Mouse (Mus musculus): ENCODE results near the gene Klc4. TPM values are rescaled to one million over a fixed set of nuclear protein-coding genes. Genes with fewer than 3 reads are reported as not detected.

Gene Klc4
- polyA plus RNA-seq, 1 experiment from 2014 or later = 93.7 TPM

DNA sequence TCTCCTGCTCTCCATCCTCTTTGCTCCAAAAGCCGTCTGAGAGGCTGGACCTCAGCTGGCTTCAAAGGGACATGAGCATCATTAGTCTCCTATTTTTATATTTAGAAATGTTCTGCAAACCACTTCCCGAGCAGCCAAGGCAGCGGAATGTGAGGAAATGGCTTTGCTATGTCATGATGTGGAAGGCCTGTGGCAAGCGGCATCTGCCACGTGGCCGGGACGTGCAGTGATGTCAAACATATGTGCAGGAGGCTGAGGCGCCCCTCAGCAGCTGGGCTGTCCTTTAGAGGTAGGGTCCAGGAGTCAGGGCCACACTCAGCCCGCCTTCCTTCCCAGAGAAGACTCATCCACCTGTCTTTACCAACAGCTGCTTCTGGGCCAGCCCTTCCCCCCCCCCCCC lies 43.6 kb downstream of the Klc4 start:
- no peaks in the 10 kb centered on the region for H3K27me3 ChIP-seq (replicated peaks; ENCODE audit: control insufficient read depth, insufficient read depth, low read length)
- H3K4me1 ChIP-seq (ENCODE audit: control insufficient read depth, insufficient read depth, low read length) = peaks cover 11% of the 10 kb centered on the region; the same call in 1 of the 2 replicates
- H3K4me3 ChIP-seq (ENCODE audit: low read length) = no peak overlapping the region
- WGBS = 63% methylated on average over 9 of the region's 9 CpGs
- ATAC-seq = peak; percentile 23; the same call in 1 of the 2 replicates
- H3K9me3 ChIP-seq (ENCODE audit: control insufficient read depth, low read length) = no peaks in the 10 kb centered on the region
- no peaks in the 10 kb centered on the region for H3K36me3 ChIP-seq (ENCODE audit: control insufficient read depth, insufficient read depth, low read length)
- no peak overlapping the region for H3K9ac ChIP-seq (ENCODE audit: low read depth, low read length)
- H3K4me2 ChIP-seq (ENCODE audit: low read depth, low read length) = no peak overlapping the region
- no peak overlapping the region; the same call in 1 of the 2 replicates for H3K27ac ChIP-seq (ENCODE audit: low read length)

DNA sequence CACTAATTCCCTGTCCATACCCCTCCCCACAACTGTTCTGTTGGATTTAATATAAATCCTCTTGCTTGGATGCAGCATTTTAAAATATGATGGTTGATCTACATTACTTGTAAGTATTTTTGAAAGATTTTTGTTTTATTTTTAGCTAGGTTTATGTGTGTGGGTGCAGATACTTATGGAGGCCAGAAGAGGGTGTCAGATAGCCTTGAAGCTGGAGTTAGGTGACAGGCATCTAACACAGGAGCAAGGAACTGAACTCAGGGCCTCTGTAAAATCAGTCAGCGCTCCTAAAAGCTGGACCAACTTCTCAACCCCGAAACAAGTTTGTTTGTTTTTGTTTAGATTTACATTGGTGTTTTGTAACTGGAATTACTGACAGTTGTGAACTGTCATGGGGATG lies 45.3 kb downstream of the Klc4 start:
- WGBS = 90% methylated on average over 2 of the region's 2 CpGs
- Histone ChIP-seq H3K36me3 (ENCODE audit: control insufficient read depth, insufficient read depth, low read length) (no peaks in the 10 kb centered on the region), H3K27ac (ENCODE audit: low read length) (no peak overlapping the region), H3K4me2 (ENCODE audit: low read depth, low read length) (no peak overlapping the region), H3K4me3 (ENCODE audit: low read length) (no peak overlapping the region), H3K27me3 (replicated peaks; ENCODE audit: control insufficient read depth, insufficient read depth, low read length) (no peaks in the 10 kb centered on the region), H3K9ac (ENCODE audit: low read depth, low read length) (no peak overlapping the region), H3K9me3 (ENCODE audit: control insufficient read depth, low read length) (no peaks in the 10 kb centered on the region), H3K4me1 (ENCODE audit: control insufficient read depth, insufficient read depth, low read length) (peaks cover 11% of the 10 kb centered on the region; the same call in 1 of the 2 replicates)
- ATAC-seq = no peak

GRCm38 (mm10) chr17:46598963-46599362 lies 46.9 kb downstream of the Klc4 start:
- Histone ChIP-seq H3K4me2 (ENCODE audit: low read depth, low read length) (no peak overlapping the region), H3K27me3 (replicated peaks; ENCODE audit: control insufficient read depth, insufficient read depth, low read length) (no peaks in the 10 kb centered on the region), H3K9ac (ENCODE audit: low read depth, low read length) (no peak overlapping the region), H3K4me3 (ENCODE audit: low read length) (no peak overlapping the region), H3K27ac (ENCODE audit: low read length) (no peak overlapping the region), H3K9me3 (ENCODE audit: control insufficient read depth, low read length) (no peaks in the 10 kb centered on the region), H3K36me3 (ENCODE audit: control insufficient read depth, insufficient read depth, low read length) (no peaks in the 10 kb centered on the region), H3K4me1 (ENCODE audit: control insufficient read depth, insufficient read depth, low read length) (peaks cover 14% of the 10 kb centered on the region)
- 85% methylated on average over 4 of the region's 4 CpGs for WGBS
- ATAC-seq = no peak

DNA sequence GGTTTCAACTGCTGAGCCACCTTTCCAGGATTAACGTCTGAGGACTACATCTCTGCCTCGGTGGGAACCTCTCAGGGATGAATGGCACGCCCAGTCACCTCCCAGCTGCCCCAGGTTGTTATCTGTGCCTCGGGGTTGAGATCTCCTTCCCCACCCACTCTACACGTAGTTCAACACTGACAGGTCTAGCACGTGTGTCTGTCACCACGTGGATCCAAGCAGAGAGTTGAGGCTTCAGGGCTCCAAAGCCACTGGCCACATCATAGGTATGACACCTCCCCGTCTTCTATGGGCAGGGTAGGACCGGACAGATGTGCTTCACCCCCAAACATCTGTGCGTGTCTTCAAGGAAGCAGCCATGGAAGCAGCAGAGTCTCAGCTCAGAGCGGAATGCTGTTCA lies 47.9 kb downstream of the Klc4 start:
- no peak overlapping the region for H3K4me2 ChIP-seq (ENCODE audit: low read depth, low read length)
- no peak for ATAC-seq
- WGBS = 78% methylated on average over 11 of the region's 11 CpGs
- H3K36me3 ChIP-seq (ENCODE audit: control insufficient read depth, insufficient read depth, low read length) = no peaks in the 10 kb centered on the region
- no peak overlapping the region for H3K9ac ChIP-seq (ENCODE audit: low read depth, low read length)
- no peaks in the 10 kb centered on the region for H3K9me3 ChIP-seq (ENCODE audit: control insufficient read depth, low read length)
- H3K4me3 ChIP-seq (ENCODE audit: low read length) = no peak overlapping the region
- no peak overlapping the region for H3K27ac ChIP-seq (ENCODE audit: low read length)
- H3K4me1 ChIP-seq (ENCODE audit: control insufficient read depth, insufficient read depth, low read length) = peaks cover 17% of the 10 kb centered on the region
- no peaks in the 10 kb centered on the region for H3K27me3 ChIP-seq (replicated peaks; ENCODE audit: control insufficient read depth, insufficient read depth, low read length)

- H3K4me1 ChIP-seq (ENCODE audit: control insufficient read depth, insufficient read depth, low read length) = peaks cover 19% of the 10 kb centered on the region; the same call in 1 of the 2 replicates
- H3K4me2 ChIP-seq (ENCODE audit: low read depth, low read length) = no peak overlapping the region
- no peak for ATAC-seq
- 81% methylated on average over 6 of the region's 6 CpGs for WGBS
- H3K4me3 ChIP-seq (ENCODE audit: low read length) = no peak overlapping the region
- H3K9me3 ChIP-seq (ENCODE audit: control insufficient read depth, low read length) = no peaks in the 10 kb centered on the region
- H3K27ac ChIP-seq (ENCODE audit: low read length) = 0 out of 2 replicates have a peak overlapping the region, but pooled peaks have one; percentile 65
- 0 out of 2 replicates have a peak overlapping the region, but pooled peaks have one; percentile 10 for H3K9ac ChIP-seq (ENCODE audit: low read depth, low read length)
- no peaks in the 10 kb centered on the region for H3K27me3 ChIP-seq (replicated peaks; ENCODE audit: control insufficient read depth, insufficient read depth, low read length)
- H3K36me3 ChIP-seq (ENCODE audit: control insufficient read depth, insufficient read depth, low read length) = peaks cover 3% of the 10 kb centered on the region; the same call in 1 of the 2 replicates
These were observed 50.5 kb downstream of the Klc4 start for GRCm38 (mm10) chr17:46595336-46595735.

DNA sequence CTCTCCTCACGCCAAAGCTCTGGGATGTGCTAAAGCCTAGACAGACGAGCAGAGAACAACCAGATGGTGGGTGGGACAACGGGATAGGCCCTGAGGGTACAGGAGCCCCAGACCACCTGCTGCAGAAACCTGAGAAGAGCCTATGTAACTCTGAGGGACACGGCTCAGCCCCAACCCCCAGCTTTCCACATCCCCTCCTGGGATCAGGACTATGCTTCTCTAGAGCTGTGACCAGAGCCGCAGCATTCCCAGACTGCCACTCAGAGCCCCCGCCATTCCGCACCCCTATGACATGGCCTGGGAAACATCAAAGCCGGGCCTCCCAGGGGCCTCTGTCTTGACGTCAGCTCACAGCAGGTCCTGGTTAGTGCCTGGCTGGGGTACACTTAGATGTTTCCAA lies 51.2 kb downstream of the Klc4 start:
- ATAC-seq = peak; percentile 53
- Histone ChIP-seq H3K4me3 (ENCODE audit: low read length) (no peak overlapping the region), H3K27ac (ENCODE audit: low read length) (peak overlapping the region; percentile 65), H3K4me1 (ENCODE audit: control insufficient read depth, insufficient read depth, low read length) (peaks cover 20% of the 10 kb centered on the region; the same call in 1 of the 2 replicates), H3K9ac (ENCODE audit: low read depth, low read length) (peak overlapping the region; percentile 10; the same call in 1 of the 2 replicates), H3K36me3 (ENCODE audit: control insufficient read depth, insufficient read depth, low read length) (peaks cover 8% of the 10 kb centered on the region), H3K4me2 (ENCODE audit: low read depth, low read length) (no peak overlapping the region), H3K27me3 (replicated peaks; ENCODE audit: control insufficient read depth, insufficient read depth, low read length) (no peaks in the 10 kb centered on the region), H3K9me3 (ENCODE audit: control insufficient read depth, low read length) (no peaks in the 10 kb centered on the region)
- WGBS = 39% methylated on average over 9 of the region's 9 CpGs

DNA sequence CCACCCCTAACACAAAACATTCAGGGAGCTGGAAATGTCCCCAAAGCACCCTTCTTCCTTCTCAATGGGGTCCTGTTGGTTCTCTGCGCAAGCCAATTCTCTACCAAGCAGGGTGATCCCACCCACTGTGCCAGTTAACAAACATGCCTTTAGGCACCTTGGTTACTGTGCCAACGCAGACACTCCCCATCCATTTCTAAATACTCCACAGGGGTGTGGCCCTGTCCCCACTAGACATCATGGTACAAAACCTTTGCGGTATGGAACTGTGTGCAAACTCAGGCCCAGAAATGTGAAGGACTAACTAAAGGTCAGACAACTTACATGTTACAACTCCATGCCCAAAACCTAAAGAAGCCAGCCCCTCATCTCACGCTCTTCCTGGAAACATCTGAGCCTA lies 52.7 kb downstream of the Klc4 start:
- H3K27ac ChIP-seq (ENCODE audit: low read length) = no peak overlapping the region
- 86% methylated on average over 4 of the region's 4 CpGs for WGBS
- no peak overlapping the region for H3K9ac ChIP-seq (ENCODE audit: low read depth, low read length)
- H3K9me3 ChIP-seq (ENCODE audit: control insufficient read depth, low read length) = no peaks in the 10 kb centered on the region
- no peak overlapping the region for H3K4me2 ChIP-seq (ENCODE audit: low read depth, low read length)
- no peak overlapping the region for H3K4me3 ChIP-seq (ENCODE audit: low read length)
- H3K36me3 ChIP-seq (ENCODE audit: control insufficient read depth, insufficient read depth, low read length) = peaks cover 11% of the 10 kb centered on the region
- no peak for ATAC-seq
- no peaks in the 10 kb centered on the region for H3K27me3 ChIP-seq (replicated peaks; ENCODE audit: control insufficient read depth, insufficient read depth, low read length)
- peaks cover 20% of the 10 kb centered on the region; the same call in 1 of the 2 replicates for H3K4me1 ChIP-seq (ENCODE audit: control insufficient read depth, insufficient read depth, low read length)

DNA sequence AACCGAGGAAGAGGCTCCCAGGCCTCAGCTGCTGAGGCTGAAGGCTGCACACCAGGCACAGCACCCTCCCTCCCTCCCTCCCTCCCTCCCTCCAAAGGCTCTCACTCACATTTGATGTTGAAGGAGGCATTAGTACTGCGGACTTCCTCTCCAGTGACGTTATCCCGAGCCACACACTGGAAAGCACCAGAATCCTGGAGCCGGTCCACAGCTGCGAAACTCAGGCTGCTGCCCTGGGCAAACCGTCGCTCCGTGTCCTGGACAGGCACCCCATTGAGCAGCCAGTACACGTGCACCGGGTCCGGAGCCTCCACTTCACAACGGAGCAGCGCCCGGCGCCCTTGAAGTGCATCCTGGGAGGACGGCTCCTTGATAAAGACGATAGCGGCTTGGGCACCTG lies 54.4 kb downstream of the Klc4 start:
- 82% methylated on average over 19 of the region's 19 CpGs for WGBS
- no peaks in the 10 kb centered on the region for H3K9me3 ChIP-seq (ENCODE audit: control insufficient read depth, low read length)
- peaks cover 20% of the 10 kb centered on the region; the same call in 1 of the 2 replicates for H3K4me1 ChIP-seq (ENCODE audit: control insufficient read depth, insufficient read depth, low read length)
- H3K27ac ChIP-seq (ENCODE audit: low read length) = no peak overlapping the region
- H3K4me2 ChIP-seq (ENCODE audit: low read depth, low read length) = no peak overlapping the region
- H3K9ac ChIP-seq (ENCODE audit: low read depth, low read length) = no peak overlapping the region
- 0 out of 2 replicates have a peak, but pooled peaks have one; percentile 19 for ATAC-seq
- H3K27me3 ChIP-seq (replicated peaks; ENCODE audit: control insufficient read depth, insufficient read depth, low read length) = no peaks in the 10 kb centered on the region
- peaks cover 11% of the 10 kb centered on the region for H3K36me3 ChIP-seq (ENCODE audit: control insufficient read depth, insufficient read depth, low read length)
- no peak overlapping the region for H3K4me3 ChIP-seq (ENCODE audit: low read length)

GRCm38 (mm10) chr17:46590439-46590838 lies 55.4 kb downstream of the Klc4 start:
- Histone ChIP-seq H3K9ac (ENCODE audit: low read depth, low read length) (no peak overlapping the region; the same call in 1 of the 2 replicates), H3K4me2 (ENCODE audit: low read depth, low read length) (no peak overlapping the region), H3K4me3 (ENCODE audit: low read length) (no peak overlapping the region), H3K27me3 (replicated peaks; ENCODE audit: control insufficient read depth, insufficient read depth, low read length) (no peaks in the 10 kb centered on the region), H3K27ac (ENCODE audit: low read length) (no peak overlapping the region), H3K4me1 (ENCODE audit: control insufficient read depth, insufficient read depth, low read length) (peaks cover 20% of the 10 kb centered on the region; the same call in 1 of the 2 replicates), H3K9me3 (ENCODE audit: control insufficient read depth, low read length) (no peaks in the 10 kb centered on the region), H3K36me3 (ENCODE audit: control insufficient read depth, insufficient read depth, low read length) (peaks cover 15% of the 10 kb centered on the region)
- ATAC-seq = peak; percentile 75
- 61% methylated on average over 7 of the region's 7 CpGs for WGBS
